Mouse (Mus musculus) adrenal gland, postnatal 36 days (tissue): ENCODE measurements around the gene Olfr1371. TPM values are rescaled to one million over a fixed set of nuclear protein-coding genes. Genes with fewer than 3 reads are reported as not detected.
"Not testable (repeated sequence)": the region's sequence is repeated elsewhere in the genome, so short reads cannot be mapped to it uniquely, and the experiment has no call there.

Experiments used
- DNase-seq, 2 experiments: peaks; one replicate each; pipeline ENCODE4 v3.0.0; 2021; ENCODE audit warnings: mixed read lengths in 1 of 2
- total RNA-seq, 2 experiments: library from RNA; stranded (reverse); gene quantifications; 2 replicates each; pipeline ENCODE4 v1.2.3; 2021

Olfr1371 gene
- total RNA-seq, 2 experiments from 2014 or later, result not detected

DNA sequence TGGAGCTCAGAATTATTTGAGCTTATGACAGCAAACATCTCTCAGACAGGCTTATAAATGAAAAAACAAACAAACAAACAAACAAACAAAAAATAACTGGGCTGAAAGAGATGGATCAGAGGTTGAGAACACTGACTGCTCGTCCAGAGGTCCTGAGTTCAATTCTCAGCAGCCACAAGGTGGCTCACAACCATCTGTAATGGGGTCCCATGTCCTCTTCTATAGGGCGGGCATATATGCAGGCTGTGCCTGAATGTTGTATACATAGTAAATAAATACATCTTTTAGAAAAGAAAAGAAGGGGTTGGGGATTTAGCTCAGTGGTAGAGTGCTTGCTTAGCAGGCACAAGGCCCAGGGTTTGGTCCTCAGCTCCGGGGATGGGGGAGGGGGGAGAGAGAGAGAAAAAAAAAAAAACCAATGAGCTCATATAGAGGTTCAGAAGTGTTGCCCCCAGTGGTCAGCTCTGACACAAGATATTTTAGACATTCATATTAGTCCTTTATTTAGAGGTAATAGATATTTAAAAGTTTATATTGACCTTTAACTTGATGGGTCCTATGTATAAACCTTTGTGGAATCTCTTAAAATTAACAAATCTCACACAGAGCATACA, 12.3 kb upstream of the Olfr1371 start:
- no peak for DNase-seq

DNA sequence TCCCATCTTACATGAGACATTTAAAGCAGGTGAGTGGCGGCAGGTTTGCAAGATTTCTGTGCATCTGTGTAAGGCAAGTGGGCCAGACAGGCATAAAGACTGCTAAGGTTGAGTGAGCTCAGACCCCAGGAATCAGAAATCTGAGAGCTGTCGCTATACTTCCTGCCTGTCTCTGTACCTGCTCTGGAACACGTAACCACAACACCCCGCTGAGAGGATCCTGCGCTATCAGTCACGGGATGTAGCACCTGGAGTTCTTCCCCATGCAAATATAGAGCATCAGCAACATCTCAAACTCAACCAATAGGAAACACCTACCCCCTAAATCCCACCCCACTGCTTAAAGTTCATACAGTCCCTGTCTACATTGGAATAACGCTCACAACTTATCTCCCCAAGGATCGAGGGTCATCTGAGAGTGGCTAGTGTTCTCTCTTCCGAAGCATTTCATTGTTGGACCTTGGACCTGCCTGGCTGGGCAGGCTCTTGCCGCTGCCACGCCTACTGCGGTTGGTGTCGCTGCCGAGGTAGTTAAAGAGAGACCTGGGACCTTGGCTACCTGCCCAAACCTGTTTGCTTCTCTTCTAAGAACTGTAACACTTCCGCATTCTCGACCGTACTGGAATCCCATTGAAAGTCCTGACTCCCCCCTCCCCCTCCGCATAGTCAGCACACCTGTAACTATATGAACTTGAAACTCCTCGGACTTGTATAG, 10.3 kb upstream of the Olfr1371 start:
- DNase-seq, result peak; percentile 53 to 60

DNA sequence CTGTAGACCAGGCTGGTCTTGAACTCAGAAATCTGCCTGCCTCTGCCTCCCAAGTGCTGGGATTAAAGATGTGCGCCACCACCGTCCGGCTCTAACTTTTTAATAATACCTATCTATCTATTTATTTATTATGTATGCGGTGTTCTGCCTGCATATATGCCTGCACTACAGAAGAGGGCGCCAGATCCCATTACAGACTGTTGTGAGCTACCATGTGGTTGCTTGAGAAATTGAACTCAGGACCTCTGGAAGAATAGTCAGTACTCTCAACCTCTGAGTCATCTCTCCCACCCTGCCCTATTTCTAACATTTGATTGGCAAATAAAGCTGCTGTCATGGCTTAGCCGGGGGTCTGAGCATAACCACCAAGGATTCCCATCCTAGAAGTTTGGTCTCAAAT, 9.1 kb upstream of the Olfr1371 start:
- peak; percentile 36 to 50 for DNase-seq

DNA sequence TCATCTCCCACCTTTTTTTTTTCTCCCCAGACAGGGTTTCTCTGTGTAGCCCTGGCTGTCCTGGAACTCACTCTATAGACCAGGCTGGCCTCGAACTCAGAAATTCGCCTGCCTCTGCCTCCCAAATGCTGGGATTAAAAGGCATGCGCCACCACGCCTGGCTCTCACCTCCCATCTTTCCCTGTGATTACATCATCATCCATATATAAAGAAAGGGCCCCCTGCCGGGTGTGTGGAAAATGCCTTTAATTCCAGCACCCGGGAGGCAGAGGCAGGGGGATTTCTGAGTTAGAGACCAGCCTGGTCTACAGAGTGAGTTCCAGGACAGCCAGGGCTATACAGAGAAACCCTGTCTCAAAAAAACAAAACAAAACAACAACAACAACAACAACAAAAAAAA, 8.1 kb upstream of the Olfr1371 start:
- DNase-seq, result not testable (repeated sequence)

DNA sequence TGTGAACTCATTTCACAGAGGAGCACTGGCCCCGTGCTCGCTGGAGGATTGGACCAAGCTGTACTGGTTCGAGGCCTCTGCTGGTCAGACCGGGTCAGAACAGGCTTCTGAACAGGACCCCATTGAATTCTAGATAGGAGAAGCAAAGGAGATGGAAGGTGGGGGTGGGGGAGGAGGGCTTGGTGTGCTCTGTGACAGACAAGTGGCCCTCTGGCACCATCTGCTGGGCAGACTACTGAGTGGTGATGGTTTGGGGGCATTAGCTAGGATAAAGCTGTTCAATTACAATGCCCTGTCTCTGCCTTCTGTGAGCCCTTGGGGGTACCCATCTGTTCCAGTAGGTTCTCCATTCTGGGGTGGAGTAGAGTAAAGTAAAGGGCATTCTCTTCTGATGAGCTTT, 6.5 kb upstream of the Olfr1371 start:
- peak; percentile 75 to 85 for DNase-seq

DNA sequence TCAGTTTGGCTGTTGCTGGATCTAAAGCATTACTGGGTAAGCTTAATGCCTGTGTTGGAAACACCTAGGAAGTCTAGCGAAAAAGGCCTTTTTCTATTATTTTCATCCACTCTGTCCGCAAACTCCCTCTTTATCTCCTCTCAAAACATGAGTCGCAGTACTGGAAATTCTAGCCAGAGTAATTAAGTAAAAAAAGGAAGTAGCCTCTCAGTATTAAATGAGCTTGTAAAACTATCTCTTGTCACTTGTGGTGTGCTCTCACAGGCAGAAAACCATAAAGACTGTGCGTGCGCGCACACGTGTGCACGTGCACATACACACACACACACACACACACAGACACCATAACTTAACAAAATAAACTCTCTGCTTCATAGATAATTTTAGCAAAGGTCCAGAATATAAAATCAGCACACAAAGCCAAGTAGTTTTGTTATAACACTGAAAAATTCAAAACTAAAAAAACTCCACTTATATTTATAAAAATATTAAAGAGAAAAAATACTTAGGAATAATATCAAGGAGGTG, 17.2 kb downstream of the Olfr1371 start:
- DNase-seq, result not testable (repeated sequence)

DNA sequence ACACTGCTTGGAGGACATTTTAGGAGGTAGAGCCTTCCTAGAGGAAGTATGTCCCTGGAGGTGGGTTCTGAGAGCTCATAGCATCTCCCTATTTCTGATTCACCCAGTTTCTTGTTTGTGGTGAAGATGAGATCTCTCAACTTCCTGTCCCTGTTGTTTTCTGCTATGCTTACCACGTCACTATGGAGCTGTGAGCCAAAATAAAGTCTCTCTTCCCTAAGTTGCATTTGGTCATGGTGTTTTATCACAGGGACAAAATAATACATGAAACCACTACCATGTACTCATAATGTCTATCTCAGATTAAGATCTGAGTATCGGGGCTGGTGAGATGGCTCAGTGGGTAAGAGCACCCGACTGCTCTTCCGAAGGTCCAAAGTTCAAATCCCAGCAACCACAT, 33.1 kb downstream of the Olfr1371 start:
- DNase-seq, result not testable (repeated sequence)

DNA sequence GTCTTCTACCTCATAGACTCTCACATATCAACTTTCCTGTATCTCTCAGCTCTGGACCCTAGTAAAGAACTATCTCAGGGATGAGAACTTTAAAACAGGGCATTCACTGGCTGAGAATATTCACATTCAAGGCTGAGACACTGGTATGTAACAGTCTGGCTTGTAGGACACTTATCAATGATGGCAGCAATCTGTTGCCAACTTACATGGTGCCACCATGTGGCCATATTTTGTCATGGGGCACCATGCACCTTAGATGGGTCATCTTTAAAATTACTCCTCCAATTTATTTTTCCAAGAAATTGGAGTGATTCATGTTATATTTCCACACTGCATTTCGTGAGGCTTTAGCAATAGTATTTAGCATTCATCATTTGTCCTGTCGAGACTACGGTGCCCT, 33.9 kb downstream of the Olfr1371 start:
- DNase-seq, result peak; percentile 16 to 20

DNA sequence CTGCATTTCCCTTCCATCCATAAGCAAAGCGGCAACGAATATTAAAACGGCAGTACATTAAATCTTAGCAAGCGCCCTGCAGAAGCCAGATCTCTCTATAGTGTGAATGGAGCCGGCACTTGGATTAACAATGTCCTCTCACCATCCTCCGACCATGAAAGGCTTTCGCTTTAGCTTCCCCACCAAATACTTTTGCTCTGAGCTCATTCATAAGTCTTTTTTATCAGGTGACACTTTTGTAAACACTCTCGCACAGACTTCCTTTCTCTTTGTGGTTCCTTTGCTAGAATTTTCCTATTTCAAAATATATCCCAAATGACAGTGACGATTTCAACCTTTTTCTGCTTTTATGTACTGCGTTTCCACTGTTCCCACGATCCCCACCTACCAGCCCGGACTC, 45.3 kb downstream of the Olfr1371 start:
- DNase-seq, result no peak

DNA sequence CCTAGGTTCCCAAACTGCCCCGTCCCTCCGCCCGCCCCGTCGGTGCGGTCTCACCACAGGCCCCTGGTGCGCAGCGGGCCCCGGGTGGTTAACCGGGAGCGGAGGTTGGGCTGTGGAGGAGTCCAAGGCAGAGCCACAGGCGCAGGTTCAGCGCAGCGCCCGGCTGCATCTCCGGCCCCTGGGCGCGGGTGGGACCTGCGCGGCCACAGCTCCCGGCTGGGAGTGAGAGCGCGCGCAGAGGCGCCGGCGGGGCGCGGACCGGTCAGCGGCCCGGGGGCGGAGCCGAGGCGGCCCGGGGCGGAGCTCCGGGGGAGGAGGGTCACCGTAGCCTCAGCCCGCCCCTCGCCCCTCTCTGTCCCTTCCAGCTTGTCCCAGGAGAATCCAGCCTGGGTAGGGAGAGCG, 45.9 kb downstream of the Olfr1371 start:
- peak; percentile 46 to 58 for DNase-seq

DNA sequence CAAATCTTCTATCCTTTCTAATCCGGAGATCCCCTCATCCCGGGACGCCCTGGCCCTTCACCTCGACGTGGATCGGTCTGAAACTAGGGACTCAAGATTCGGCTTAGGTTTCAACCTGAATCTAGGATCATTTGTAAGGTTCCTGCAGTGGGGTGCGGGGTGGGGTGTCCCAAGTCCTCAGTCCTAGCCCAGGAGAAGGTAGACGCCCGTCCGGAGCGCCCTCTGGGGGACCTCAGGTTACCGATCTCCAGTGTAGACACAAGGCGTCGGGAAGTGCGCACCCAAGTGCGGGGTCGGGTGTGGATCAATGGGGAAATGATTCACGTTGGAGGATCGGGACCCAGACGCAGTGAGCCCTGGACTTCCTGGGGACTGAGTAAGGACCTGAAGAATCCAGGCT, 46.7 kb downstream of the Olfr1371 start:
- DNase-seq, result peak; percentile 46 to 62

DNA sequence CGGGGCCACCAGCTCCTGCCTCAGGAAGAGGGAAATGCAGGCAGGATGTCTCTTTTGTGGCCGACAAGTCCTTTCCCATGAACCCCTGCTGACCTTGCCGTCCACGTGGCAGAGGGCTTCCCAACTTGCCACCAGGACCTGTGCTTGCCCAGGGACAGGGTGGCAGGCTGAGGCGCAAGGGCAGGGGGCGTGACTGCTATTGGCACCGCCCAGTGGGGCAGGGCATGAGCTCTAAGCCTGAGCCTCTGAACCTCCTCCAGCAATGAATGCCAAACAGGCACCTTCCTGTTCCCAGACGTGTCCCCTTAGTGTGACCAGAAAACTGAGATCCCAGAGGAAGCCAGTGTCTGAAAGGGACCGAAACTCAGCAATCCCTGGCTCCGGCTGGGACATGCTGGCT, 49.9 kb downstream of the Olfr1371 start:
- peak; percentile 63 to 83 for DNase-seq

Other genes starting within 250 kb of the Olfr1371 start
- 10 to 100 TPM; 17.8 to 18.2 TPM for gene Cdkn2aipnl, start 246.3 kb downstream of the Olfr1371 start, total RNA-seq
- 100 to 1,000 TPM; 145 to 160 TPM for gene Ube2b, start 213.2 kb downstream of the Olfr1371 start, total RNA-seq
- gene Cdkl3, start 209.8 kb downstream of the Olfr1371 start, total RNA-seq, result 1 to 10 TPM; 3.3 to 4.8 TPM
- gene Ppp2ca, start 115.3 kb downstream of the Olfr1371 start, total RNA-seq, result 10 to 100 TPM; 78.0 to 84.2 TPM
- gene Olfr1373, start 68.5 kb downstream of the Olfr1371 start, total RNA-seq, result not detected
- 100 to 1,000 TPM; 529 to 536 TPM for gene Skp1a, start 18.0 kb upstream of the Olfr1371 start, total RNA-seq
- 10 to 100 TPM; 36.8 to 50.1 TPM for gene Tcf7, start 69.0 kb upstream of the Olfr1371 start, total RNA-seq
- gene Vdac1, start 146.9 kb upstream of the Olfr1371 start, total RNA-seq, result 100 to 1,000 TPM; 433 to 439 TPM
- gene 9530068E07Rik, start 182.4 kb upstream of the Olfr1371 start, total RNA-seq, result 100 to 1,000 TPM; 156 to 165 TPM